Mouse (Mus musculus) lung, postnatal 0 days (tissue): ENCODE results near the gene Mrvi1. TPM values are rescaled to one million over a fixed set of nuclear protein-coding genes. Genes with fewer than 3 reads are reported as not detected.
A peak's percentile ranks its signal among the peaks of the same experiment; 100 is the strongest.

ENCODE experiments used
- ATAC-seq: fragments of 200-750 bp; cut with Nextera tagmentation; 2 replicates; pipeline ENCODE4 v1.8.0; 2017; ENCODE audit warnings: moderate library complexity
- DNase-seq: peaks from one replicate; pipeline ENCODE4 v3.0.0-alpha.2; 2016; ENCODE audit warnings: low spot score
- H3K27ac ChIP-seq: fragments of 300-500 bp; sonication (generic); 2 replicates; pipeline ENCODE4 v1.5.1; 2014; ENCODE audit warnings: antibody characterized with exemption, mild to moderate bottlenecking, low read length, mixed read lengths
- H3K27me3 ChIP-seq: fragments of 300-500 bp; sonication (generic); replicated peaks from 2 replicates; pipeline ENCODE4 v1.6.1; 2014; ENCODE audit warnings: low read length, mixed read lengths; ENCODE audit not compliant: insufficient read depth
- H3K36me3 ChIP-seq: fragments of 300-500 bp; sonication (generic); 2 replicates; pipeline ENCODE4 v1.6.1; 2014; ENCODE audit warnings: low read length, mixed read lengths; ENCODE audit not compliant: insufficient read depth
- H3K4me1 ChIP-seq: fragments of 300-500 bp; sonication (generic); 2 replicates; pipeline ENCODE4 v1.6.1; 2014; ENCODE audit warnings: antibody characterized with exemption, low read depth, low read length, mixed read lengths; ENCODE audit not compliant: insufficient read depth
- H3K4me2 ChIP-seq: fragments of 300-500 bp; sonication (generic); replicated peaks from 2 replicates; pipeline ENCODE4 v1.6.1; 2014; ENCODE audit warnings: low read depth, mild to moderate bottlenecking, low read length, moderate library complexity, mixed read lengths
- H3K4me3 ChIP-seq: fragments of 300-500 bp; sonication (generic); 2 replicates; pipeline ENCODE4 v1.5.1; 2014; ENCODE audit warnings: low read depth, low read length
- H3K9ac ChIP-seq: fragments of 300-500 bp; sonication (generic); replicated peaks from 2 replicates; pipeline ENCODE4 v1.6.1; 2014; ENCODE audit warnings: low read depth, mild to moderate bottlenecking
- H3K9me3 ChIP-seq: fragments of 300-500 bp; sonication (generic); 2 replicates; pipeline ENCODE4 v1.6.1; 2016; ENCODE audit warnings: low read length, mixed read lengths
- CTCF ChIP-seq: IDR thresholded peaks from 2 replicates; pipeline ENCODE4 v1.5.1; 2016; ENCODE audit warnings: antibody characterized with exemption, mild to moderate bottlenecking
- EP300 ChIP-seq: IDR thresholded peaks from 2 replicates; pipeline ENCODE4 v1.6.1; 2016; ENCODE audit warnings: antibody characterized with exemption, mild to moderate bottlenecking, control low read depth
- WGBS: fragments of 180-500 bp; shearing (Covaris S2); extraction: QIAGEN DNeasy Blood & Tissue Kit; methylation state at CpG from one replicate; pipeline ENCODE4 v1.1.7; 2014; 5-methylcytosine and 5-hydroxymethylcytosine counted together
- polyA plus RNA-seq: library from polyadenylated mRNA; unstranded; fragments of >200 nt; fragmentation: Nextera tagmentation; extraction: Ambion mirVana; gene quantifications from 2 replicates; pipeline ENCODE4 v1.2.1, GENCODE M21; 2015

Mrvi1 gene
- polyA plus RNA-seq, 1 experiment from 2014 or later, result 1.8 TPM

- no peaks in the 10 kb centered on the region for H3K27me3 ChIP-seq
- H3K27ac ChIP-seq, result no peak overlapping the region
- TF ChIP-seq CTCF (no peak), EP300 (no peak)
- H3K9me3 ChIP-seq, result no peaks in the 10 kb centered on the region
- H3K36me3 ChIP-seq, result peaks cover 10% of the 10 kb centered on the region; the same call in 1 of the 2 replicates
- peak; percentile 33 for DNase-seq
- no peak overlapping the region for H3K9ac ChIP-seq
- 0 out of 2 replicates have a peak, but pooled peaks have one; percentile 35 for ATAC-seq
- H3K4me1 ChIP-seq, result no peaks in the 10 kb centered on the region
- H3K4me2 ChIP-seq, result no peak overlapping the region
- H3K4me3 ChIP-seq, result no peak overlapping the region
- WGBS, result 52% methylated on average over 3 of the region's 3 CpGs
Observed at GRCm38 (mm10) chr7:110834522-110834921, 147.7 kb downstream of the Mrvi1 start.

DNA sequence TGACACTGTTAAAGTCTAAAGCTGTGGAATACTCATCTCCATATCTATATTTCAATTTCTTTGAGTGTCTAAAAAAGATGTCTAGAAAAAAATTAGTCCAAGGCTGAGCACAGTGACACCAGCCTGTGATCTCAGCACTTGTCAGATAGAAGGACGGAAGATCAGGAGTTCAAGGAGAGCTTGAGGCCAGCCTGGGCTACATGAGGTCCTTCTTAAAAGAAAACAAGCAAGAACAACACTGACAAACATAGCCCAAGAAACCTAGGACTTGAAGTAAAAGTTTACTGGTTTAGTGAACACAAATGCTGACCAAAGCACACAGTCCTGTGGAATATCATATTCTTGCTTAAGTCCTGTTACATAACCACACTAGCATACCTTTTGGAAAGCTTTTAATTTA, 148.2 kb downstream of the Mrvi1 start:
- Histone ChIP-seq H3K9ac (no peak overlapping the region), H3K4me1 (no peaks in the 10 kb centered on the region), H3K9me3 (no peaks in the 10 kb centered on the region), H3K27me3 (no peaks in the 10 kb centered on the region), H3K27ac (no peak overlapping the region), H3K36me3 (peaks cover 10% of the 10 kb centered on the region; the same call in 1 of the 2 replicates), H3K4me3 (no peak overlapping the region), H3K4me2 (no peak overlapping the region)
- no peak for ATAC-seq
- 94% methylated on average over 1 of the region's 1 CpGs for WGBS
- DNase-seq, result no peak
- TF ChIP-seq CTCF (no peak), EP300 (no peak)

DNA sequence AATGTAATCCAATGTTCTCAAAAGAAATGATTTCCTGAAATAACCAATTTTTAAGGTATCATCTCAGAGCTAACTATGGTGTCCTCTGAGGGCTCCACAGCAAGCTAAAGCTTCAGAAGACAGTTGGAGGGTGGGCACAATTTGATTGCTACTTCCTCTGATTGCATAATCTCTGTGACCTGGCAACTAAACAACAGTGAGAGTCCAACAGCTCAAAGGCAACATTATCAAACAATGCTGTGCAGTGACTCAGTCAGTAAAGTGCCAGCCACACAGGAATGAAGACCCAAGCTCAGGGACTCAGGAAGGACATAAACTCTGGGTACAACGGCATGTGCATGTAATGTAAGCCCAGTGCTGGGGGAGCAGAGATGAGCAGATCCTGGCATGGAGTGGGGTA, 149.2 kb downstream of the Mrvi1 start:
- Histone ChIP-seq H3K4me3 (no peak overlapping the region), H3K9me3 (no peaks in the 10 kb centered on the region), H3K27me3 (no peaks in the 10 kb centered on the region), H3K4me1 (no peaks in the 10 kb centered on the region), H3K36me3 (peaks cover 10% of the 10 kb centered on the region; the same call in 1 of the 2 replicates), H3K4me2 (no peak overlapping the region), H3K27ac (no peak overlapping the region), H3K9ac (no peak overlapping the region)
- TF ChIP-seq CTCF (no peak), EP300 (no peak)
- DNase-seq (peak; percentile 13), ATAC-seq (peak; percentile 41; the same call in 1 of the 2 replicates)
- WGBS, result 58% methylated on average over 1 of the region's 1 CpGs

DNA sequence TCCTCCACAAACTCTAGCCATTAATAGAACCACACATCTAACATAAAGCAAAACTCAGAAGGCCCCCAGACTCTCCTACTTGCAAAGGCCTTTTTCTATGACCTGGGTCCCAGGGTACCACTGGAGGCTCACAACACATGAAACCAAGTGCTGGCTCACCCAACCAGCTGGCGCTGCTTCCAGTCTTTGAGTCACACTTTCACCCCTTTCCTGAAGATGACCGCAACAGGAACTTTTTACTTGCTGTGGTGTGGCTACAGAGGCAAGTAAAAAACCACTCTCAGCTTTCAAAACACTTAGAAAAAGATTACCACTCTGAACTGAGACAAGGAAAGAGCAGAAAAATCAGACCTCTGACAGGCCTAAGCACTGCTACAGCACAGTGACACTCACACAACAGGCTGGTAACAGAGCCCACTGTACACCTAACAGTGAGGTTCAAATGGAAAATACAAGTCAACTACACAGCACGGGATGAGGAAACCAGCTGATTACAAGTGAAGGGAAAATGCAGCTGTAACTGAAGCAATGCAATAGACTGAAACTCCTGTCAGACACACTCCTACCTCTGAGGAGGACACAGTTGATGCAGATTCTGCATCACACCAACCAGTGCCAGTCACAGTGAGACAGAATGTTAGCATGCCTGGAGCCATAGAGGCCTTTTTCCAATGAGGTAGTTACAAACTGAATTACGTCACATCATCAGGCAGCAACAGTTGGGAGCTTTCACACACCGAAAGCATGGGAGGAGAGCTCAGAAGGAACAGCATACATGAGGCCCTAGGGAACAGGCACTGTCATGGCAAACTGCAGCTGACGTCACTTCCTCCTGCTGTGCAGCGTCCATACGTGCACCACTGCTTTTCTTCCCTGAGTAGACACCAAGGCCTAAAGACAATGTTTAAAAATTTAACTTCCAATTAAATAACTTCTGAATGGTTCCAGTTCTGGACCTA, 158.0 kb downstream of the Mrvi1 start:
- WGBS, result 79% methylated on average over 8 of the region's 8 CpGs
- H3K4me2 ChIP-seq, result no peak overlapping the region
- ATAC-seq (no peak), DNase-seq (peak; percentile 36)
- peaks cover 7% of the 10 kb centered on the region; the same call in 1 of the 2 replicates for H3K4me1 ChIP-seq
- H3K4me3 ChIP-seq, result no peak overlapping the region
- H3K9me3 ChIP-seq, result no peaks in the 10 kb centered on the region
- TF ChIP-seq EP300 (no peak), CTCF (no peak)
- H3K27me3 ChIP-seq, result no peaks in the 10 kb centered on the region
- H3K9ac ChIP-seq, result no peak overlapping the region
- 0 out of 2 replicates have a peak overlapping the region, but pooled peaks have one; percentile 43 for H3K27ac ChIP-seq
- H3K36me3 ChIP-seq, result 0 out of 2 replicates have a peak, but pooled peaks cover 11% of the 10 kb centered on the region

DNA sequence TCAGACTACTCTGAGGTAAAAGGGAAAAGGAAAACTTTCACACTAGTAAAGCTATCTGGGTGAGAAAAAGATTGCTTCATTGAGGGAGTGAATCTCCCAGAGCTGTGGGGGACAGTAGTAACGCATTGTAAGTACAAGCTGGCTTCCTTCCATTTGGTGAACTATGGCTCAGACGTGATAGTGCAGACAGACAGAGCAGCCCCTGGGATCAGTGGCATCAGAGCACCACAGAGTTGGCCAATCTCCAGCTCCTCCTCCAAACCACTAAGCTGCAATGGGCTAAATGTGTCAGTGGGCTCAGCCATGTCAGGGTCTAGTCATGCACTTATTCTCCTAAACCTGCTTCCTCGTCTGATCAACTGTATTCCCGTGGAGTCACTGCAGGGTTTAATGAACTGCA, 158.7 kb downstream of the Mrvi1 start:
- H3K4me3 ChIP-seq, result no peak overlapping the region
- H3K4me2 ChIP-seq, result no peak overlapping the region
- DNase-seq (peak; percentile 43), ATAC-seq (0 out of 2 replicates have a peak, but pooled peaks have one; percentile 25)
- no peak overlapping the region for H3K27ac ChIP-seq
- TF ChIP-seq EP300 (no peak), CTCF (no peak)
- 0 out of 2 replicates have a peak, but pooled peaks cover 11% of the 10 kb centered on the region for H3K36me3 ChIP-seq
- 67% methylated on average over 4 of the region's 4 CpGs for WGBS
- no peaks in the 10 kb centered on the region for H3K9me3 ChIP-seq
- H3K4me1 ChIP-seq, result peaks cover 7% of the 10 kb centered on the region; the same call in 1 of the 2 replicates
- H3K27me3 ChIP-seq, result no peaks in the 10 kb centered on the region
- H3K9ac ChIP-seq, result no peak overlapping the region

GRCm38 (mm10) chr7:110823076-110823475, 159.2 kb downstream of the Mrvi1 start:
- no peak for TF ChIP-seq EP300
- no peak for TF ChIP-seq CTCF
- Histone ChIP-seq H3K4me3 (no peak overlapping the region), H3K4me1 (peaks cover 7% of the 10 kb centered on the region; the same call in 1 of the 2 replicates), H3K9me3 (no peaks in the 10 kb centered on the region), H3K27ac (no peak overlapping the region), H3K4me2 (no peak overlapping the region), H3K27me3 (no peaks in the 10 kb centered on the region), H3K36me3 (0 out of 2 replicates have a peak, but pooled peaks cover 11% of the 10 kb centered on the region), H3K9ac (no peak overlapping the region)
- WGBS, result 35% methylated on average over 8 of the region's 8 CpGs
- DNase-seq (peak; percentile 26), ATAC-seq (no peak; the same call in 1 of the 2 replicates)
